Mouse (Mus musculus): ENCODE data around the gene Ppm1b. TPM values are rescaled to one million over a fixed set of nuclear protein-coding genes. Genes with fewer than 3 reads are reported as not detected.

Gene Ppm1b
- total and polyA plus RNA-seq, 3 experiments: 45.7 to 51.6 TPM; not detected in 1

- no peaks in the 10 kb centered on the region for H3K9me3 ChIP-seq (replicated peaks; ENCODE audit: insufficient read depth, low read length)
- H3K9ac ChIP-seq (ENCODE audit: control insufficient read depth, low read depth, low read length, poor library complexity, severe bottlenecking): peak overlapping the region; percentile 36
- H3K4me1 ChIP-seq (ENCODE audit: control insufficient read depth in 1 of 2, insufficient read depth in 2 of 2, low read length in 2 of 2): peaks cover 20 to 25% of the 10 kb centered on the region in 2 experiments
Observed at GRCm38 (mm10) chr17:84943033-84943393, 13.5 kb upstream of the Ppm1b start.

GRCm38 (mm10) chr17:84944348-84944747, 12.2 kb upstream of the Ppm1b start:
- H3K9ac ChIP-seq (ENCODE audit: control insufficient read depth, low read depth, low read length, poor library complexity, severe bottlenecking): no peak overlapping the region
- no peaks in the 10 kb centered on the region for H3K27me3 ChIP-seq (ENCODE audit: control insufficient read depth in 1 of 2, insufficient read depth in 2 of 2, low read length in 2 of 2)
- peaks cover 22 to 25% of the 10 kb centered on the region in 2 experiments for H3K4me1 ChIP-seq (ENCODE audit: control insufficient read depth in 1 of 2, insufficient read depth in 2 of 2, low read length in 2 of 2)
- H3K79me2 ChIP-seq (ENCODE audit: control insufficient read depth, insufficient read depth, low read length, poor library complexity): no peaks in the 10 kb centered on the region
- peaks cover 0 to 29% of the 10 kb centered on the region in 2 experiments; a peak in 2 of 4 replicates for H3K36me3 ChIP-seq (ENCODE audit: control insufficient read depth in 1 of 2, insufficient read depth in 2 of 2, low read length in 2 of 2)
- no peak for TF ChIP-seq NELFE (IDR thresholded peaks at IDR 0.05; ENCODE audit: low read depth, low read length)
- no peak for TF ChIP-seq ZC3H11A (IDR thresholded peaks at IDR 0.05; ENCODE audit: low read depth, low read length)
- no peak for TF ChIP-seq ZNF384 (IDR thresholded peaks at IDR 0.05; ENCODE audit: low read depth, low read length)
- no peak for TF ChIP-seq MYC (IDR thresholded peaks at IDR 0.05; ENCODE audit: low read depth, low read length)
- no peak for TF ChIP-seq TBP (IDR thresholded peaks at IDR 0.05; ENCODE audit: low read depth, low read length)
- no peak for TF ChIP-seq POLR2A (IDR thresholded peaks at IDR 0.05; ENCODE audit: control insufficient read depth in 1 of 2, insufficient read depth in 1 of 2, low read depth in 1 of 2, low read length in 2 of 2, poor library complexity in 1 of 2)
- no peak for TF ChIP-seq ZKSCAN1 (IDR thresholded peaks at IDR 0.05; ENCODE audit: low read depth, low read length)
- TF ChIP-seq GATA1 (IDR thresholded peaks at IDR 0.05; ENCODE audit: low read depth, low read length): no peak
- TF ChIP-seq TAL1 (IDR thresholded peaks at IDR 0.05; ENCODE audit: low read length): no peak
- no peak for TF ChIP-seq USF1 (IDR thresholded peaks at IDR 0.05; ENCODE audit: low read depth, low read length)
- no peak for TF ChIP-seq E2F4 (IDR thresholded peaks at IDR 0.05; ENCODE audit: borderline replicate concordance, low read depth, low read length)
- H3K27ac ChIP-seq (ENCODE audit: control insufficient read depth, low read depth, low read length): no peak overlapping the region
- no peak for DNase-seq (ENCODE audit: low read depth, low spot score)
- H3K4me3 ChIP-seq (ENCODE audit: control insufficient read depth in 1 of 2, insufficient read depth in 1 of 2, low read depth in 2 of 2, low read length in 2 of 2): no peak overlapping the region
- no peaks in the 10 kb centered on the region for H3K9me3 ChIP-seq (replicated peaks; ENCODE audit: insufficient read depth, low read length)

More at GRCm38 (mm10) chr17:84943033-84943393, 13.5 kb upstream of the Ppm1b start:
- TF ChIP-seq ZMIZ1 (IDR thresholded peaks at IDR 0.05; ENCODE audit: low read depth, low read length) (no peak), POLR2AphosphoS2 (IDR thresholded peaks at IDR 0.05; ENCODE audit: low read length) (no peak), POLR2AphosphoS5 (IDR thresholded peaks at IDR 0.05; ENCODE audit: borderline replicate concordance, low read depth, low read length) (no peak), GATA1 (IDR thresholded peaks at IDR 0.05; ENCODE audit: low read depth, low read length) (no peak), MAZ (IDR thresholded peaks at IDR 0.05; ENCODE audit: low read depth, low read length) (no peak), MXI1 (IDR thresholded peaks at IDR 0.05; ENCODE audit: low read depth, low read length) (no peak), NRF1 (IDR thresholded peaks at IDR 0.05; ENCODE audit: insufficient read depth, low read depth, low read length, poor library complexity, severe bottlenecking) (no peak), MYB (IDR thresholded peaks at IDR 0.05; ENCODE audit: low read depth, low read length) (no peak), TCF12 (IDR thresholded peaks at IDR 0.05; ENCODE audit: low read depth, low read length) (no peak), RAD21 (IDR thresholded peaks at IDR 0.05; ENCODE audit: low read depth, low read length) (no peak), ZC3H11A (IDR thresholded peaks at IDR 0.05; ENCODE audit: low read depth, low read length) (no peak), BHLHE40 (IDR thresholded peaks at IDR 0.05; ENCODE audit: borderline replicate concordance, low read depth, low read length) (no peak), E2F4 (IDR thresholded peaks at IDR 0.05; ENCODE audit: borderline replicate concordance, low read depth, low read length) (no peak), POLR2A (IDR thresholded peaks at IDR 0.05; ENCODE audit: control insufficient read depth in 1 of 2, insufficient read depth in 1 of 2, low read depth in 1 of 2, low read length in 2 of 2, poor library complexity in 1 of 2) (no peak), ZNF384 (IDR thresholded peaks at IDR 0.05; ENCODE audit: low read depth, low read length) (no peak; the same call in none of the 2 replicates), MYC (IDR thresholded peaks at IDR 0.05; ENCODE audit: low read depth, low read length) (no peak)
- Histone ChIP-seq H3K4me3 (ENCODE audit: control insufficient read depth in 1 of 2, insufficient read depth in 1 of 2, low read depth in 2 of 2, low read length in 2 of 2) (no peak overlapping the region; a peak in 1 of 4 replicates), H3K36me3 (ENCODE audit: control insufficient read depth in 1 of 2, insufficient read depth in 2 of 2, low read length in 2 of 2) (peaks cover 0 to 28% of the 10 kb centered on the region in 2 experiments; a peak in 2 of 4 replicates), H3K79me2 (ENCODE audit: control insufficient read depth, insufficient read depth, low read length, poor library complexity) (no peaks in the 10 kb centered on the region), H3K27ac (ENCODE audit: control insufficient read depth, low read depth, low read length) (peak overlapping the region; percentile 97), H3K27me3 (ENCODE audit: control insufficient read depth in 1 of 2, insufficient read depth in 2 of 2, low read length in 2 of 2) (no peaks in the 10 kb centered on the region)
- no peak for DNase-seq (ENCODE audit: low read depth, low spot score)

Measured in MEL (cell line).